Mouse (Mus musculus): ENCODE data around the gene Gm1043. TPM values are rescaled to one million over a fixed set of nuclear protein-coding genes. Genes with fewer than 3 reads are reported as not detected.

The Gm1043 gene
- total RNA-seq, 2 experiments from 2014 or later: 0.62 to 1.1 TPM

DNA sequence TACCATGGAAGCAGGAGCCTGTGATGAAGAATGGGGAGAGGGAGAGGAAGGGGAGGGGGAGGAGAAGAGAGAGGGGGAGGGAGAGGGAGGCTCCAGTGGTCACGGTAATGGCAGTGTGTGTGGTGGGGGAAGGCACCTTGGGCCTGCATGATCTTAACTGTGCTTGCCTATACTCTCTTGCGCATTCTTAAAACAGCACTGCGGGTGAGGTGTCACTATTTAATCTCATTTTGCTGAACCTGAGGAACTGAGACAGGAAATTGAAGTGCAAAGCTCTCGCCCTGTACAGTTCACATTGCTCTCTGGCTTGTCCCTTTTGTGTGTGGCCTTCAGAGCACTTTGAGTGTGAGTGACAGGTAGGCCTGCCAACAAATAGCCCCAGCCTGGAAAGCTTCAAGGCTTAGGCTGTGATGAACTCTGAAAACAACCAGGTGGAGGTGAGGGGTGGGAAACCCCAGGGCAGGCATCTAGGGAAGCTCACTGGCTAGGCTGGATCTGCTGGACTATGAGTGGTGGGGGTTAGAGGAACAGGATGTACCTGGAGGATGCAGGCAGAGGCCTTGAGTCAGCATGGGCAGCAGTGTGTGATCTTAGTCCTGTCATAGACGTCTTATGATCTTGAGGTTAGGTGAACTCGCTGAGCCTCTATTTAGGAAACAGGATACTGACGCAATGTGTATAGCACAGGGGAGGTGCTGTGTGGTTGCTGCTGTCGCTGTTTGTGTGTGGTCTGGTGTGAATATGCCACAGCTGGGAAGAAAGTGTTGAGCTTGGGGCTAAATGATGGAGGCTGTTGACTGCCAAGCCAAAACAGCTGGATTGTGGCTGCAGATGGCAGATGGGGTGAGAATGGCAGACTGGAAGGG, 18.2 kb upstream of the Gm1043 start:
- no peak for DNase-seq (ENCODE audit: low spot score in 2 of 2)

- no peak for DNase-seq (ENCODE audit: low spot score in 2 of 2)
Observed at GRCm38 (mm10) chr5:37073660-37074059, 11.5 kb upstream of the Gm1043 start.

DNA sequence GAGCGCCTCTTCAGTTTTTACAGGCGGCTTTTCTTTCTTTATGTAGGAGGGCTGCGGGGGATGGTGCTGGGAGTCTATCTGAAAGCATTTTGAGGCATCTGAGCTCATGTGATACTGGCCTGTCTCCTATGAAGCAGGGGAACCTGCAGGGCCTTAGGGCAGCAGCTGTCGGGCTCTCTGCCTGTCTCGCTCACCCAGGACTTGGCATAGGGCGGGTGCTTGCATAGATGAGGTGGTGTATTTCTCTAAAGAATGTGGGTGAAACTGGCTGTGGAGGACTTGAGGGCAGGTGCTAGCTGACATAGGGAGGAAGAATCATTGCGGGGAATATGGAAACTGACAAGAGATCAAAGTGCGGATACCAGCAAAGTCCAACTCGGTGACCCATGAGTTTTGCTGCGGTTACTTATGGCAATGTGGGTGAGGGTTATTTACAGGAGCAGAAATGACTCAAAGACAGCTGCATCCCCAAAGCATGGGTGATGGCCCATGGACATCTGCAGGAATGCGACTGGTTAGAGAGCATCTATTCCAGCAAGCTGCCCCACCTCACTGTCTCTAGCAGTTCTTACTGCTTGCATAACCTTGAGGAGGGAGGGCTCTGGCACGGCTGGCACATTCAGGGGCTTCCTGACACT, 8.4 kb upstream of the Gm1043 start:
- DNase-seq (ENCODE audit: low spot score in 2 of 2): no peak

GRCm38 (mm10) chr5:37077330-37077698, 7.9 kb upstream of the Gm1043 start:
- no peak for DNase-seq (ENCODE audit: low spot score in 2 of 2)

GRCm38 (mm10) chr5:37079484-37079883, 5.7 kb upstream of the Gm1043 start:
- DNase-seq (ENCODE audit: low spot score in 2 of 2): no peak

DNA sequence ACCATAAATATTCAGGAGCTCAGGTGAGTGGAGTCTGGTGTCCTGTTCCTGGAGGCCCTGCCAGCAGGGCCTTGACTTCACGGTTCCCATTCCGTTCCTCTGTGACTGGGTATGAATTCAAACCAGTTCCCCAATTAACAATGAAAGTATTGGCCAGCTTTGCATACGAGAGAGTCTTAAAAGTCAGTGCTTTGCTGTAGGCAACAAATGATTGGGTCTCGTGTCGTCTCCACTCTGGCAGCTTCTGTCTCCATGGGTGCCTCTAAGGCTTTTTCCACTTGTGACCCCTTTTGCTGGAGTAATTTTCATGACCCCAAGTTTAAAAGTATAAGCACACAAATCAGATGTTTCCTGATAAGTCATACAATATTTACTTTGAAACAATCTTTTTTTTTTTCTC, 4.6 kb upstream of the Gm1043 start:
- no peak for DNase-seq (ENCODE audit: low spot score in 2 of 2)

DNA sequence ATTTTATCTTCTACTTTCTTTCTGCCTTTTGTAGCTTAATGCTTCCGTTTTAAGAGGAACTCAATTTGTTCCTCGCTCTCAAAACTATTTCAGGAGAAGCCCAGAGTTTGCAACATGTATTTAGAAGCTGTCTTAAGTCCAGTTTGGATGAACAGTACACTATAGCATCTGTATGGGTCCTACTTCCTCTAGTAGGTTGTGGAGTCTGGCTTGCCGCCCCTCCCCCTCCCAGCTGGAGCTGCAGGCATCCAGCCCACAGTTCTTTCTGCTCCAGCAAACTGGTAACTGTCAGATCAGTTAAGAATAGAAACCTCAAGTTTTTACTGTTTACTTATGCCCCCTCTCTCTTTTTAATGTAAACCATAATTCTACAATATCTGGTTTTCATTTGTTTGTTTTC, 2.8 kb upstream of the Gm1043 start:
- DNase-seq (ENCODE audit: low spot score in 2 of 2): no peak

- DNase-seq (ENCODE audit: low spot score in 2 of 2): no peak
Observed at GRCm38 (mm10) chr5:37083209-37083770, 1.9 kb upstream of the Gm1043 start.

DNA sequence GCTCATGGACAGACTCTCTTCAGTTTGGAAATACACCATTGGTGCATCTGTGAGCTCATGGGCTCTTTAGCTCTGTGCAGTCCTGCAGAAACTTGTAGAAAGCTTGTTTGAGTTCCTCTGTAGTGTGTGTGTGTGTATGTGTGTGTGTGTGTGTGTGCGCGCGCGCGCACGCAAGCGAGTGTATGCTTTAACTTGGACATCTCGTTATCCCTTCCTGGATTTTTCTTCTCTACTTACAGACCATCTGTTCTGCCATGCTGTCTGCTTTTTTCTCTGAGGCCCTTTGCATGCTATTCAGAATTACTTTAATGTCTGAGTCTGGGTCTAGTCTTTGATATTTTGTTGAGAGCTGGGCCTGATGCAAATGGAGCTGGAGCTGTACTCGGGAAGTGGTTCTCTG, 1.3 kb upstream of the Gm1043 start:
- DNase-seq (ENCODE audit: low spot score in 2 of 2): no peak

GRCm38 (mm10) chr5:37085918-37086317, 748 bp downstream of the Gm1043 start:
- DNase-seq (ENCODE audit: low spot score in 2 of 2): no peak

- DNase-seq (ENCODE audit: low spot score in 2 of 2): no peak
Observed at GRCm38 (mm10) chr5:37087786-37088185, 2.6 kb downstream of the Gm1043 start.

DNA sequence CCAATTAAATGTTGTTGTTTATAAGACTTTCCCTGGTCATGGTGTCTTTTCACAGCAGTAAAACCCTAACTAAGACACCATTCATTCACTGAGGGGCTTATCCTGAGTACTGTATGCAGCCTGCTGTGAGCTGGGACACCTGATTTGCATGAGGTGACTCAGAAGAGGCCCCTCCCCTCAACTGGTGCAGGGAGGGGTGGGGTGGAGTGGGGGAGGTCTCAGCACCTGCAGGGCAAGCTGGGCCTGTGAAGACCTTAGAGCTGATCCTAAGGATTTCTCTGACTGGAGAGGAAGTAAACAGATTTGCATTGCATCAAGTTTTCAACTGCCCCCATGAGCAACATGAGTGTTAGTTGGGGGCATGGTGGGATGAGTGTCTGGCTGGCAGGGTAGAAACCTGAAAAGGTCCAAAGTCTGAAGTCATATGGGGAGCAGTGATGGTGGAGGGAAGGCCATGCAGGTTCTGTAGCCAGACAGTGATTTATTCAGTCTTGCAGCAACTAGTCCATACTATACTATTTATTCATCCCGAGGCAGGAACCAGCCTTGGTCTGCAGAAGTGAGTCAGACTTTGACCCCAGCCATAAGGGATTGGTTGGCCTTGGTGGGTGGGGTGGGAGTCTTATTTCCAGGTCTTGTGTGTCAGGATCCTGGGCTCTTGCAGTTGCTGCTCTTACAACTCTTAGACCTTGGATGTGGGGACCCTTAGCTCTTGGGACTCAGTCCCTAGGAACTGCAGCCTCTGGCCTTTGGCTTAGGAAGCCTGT, 3.4 kb downstream of the Gm1043 start:
- no peak for DNase-seq (ENCODE audit: low spot score in 2 of 2)

DNA sequence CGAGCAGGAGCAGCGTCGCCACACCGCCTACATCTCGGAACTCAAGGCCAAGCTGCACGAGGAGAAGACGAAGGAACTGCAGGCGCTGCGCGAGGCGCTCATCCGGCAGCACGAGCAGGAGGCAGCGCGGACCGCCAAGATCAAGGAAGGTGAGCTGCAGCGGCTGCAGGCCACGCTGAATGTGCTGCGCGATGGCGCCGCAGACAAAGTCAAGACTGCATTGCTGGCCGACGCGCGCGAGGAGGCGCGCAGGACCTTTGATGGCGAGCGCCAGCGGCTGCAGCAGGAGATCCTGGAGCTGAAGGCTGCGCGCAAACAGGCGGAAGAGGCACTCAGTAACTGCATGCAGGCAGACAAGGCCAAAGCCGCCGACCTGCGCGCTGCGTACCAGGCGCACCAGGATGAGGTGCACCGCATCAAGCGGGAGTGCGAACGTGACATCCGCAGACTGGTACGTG, 6.0 kb downstream of the Gm1043 start:
- DNase-seq (ENCODE audit: low spot score in 2 of 2): no peak

- DNase-seq (ENCODE audit: low spot score in 2 of 2): no peak
Observed at GRCm38 (mm10) chr5:37094941-37095340, 9.8 kb downstream of the Gm1043 start.

DNA sequence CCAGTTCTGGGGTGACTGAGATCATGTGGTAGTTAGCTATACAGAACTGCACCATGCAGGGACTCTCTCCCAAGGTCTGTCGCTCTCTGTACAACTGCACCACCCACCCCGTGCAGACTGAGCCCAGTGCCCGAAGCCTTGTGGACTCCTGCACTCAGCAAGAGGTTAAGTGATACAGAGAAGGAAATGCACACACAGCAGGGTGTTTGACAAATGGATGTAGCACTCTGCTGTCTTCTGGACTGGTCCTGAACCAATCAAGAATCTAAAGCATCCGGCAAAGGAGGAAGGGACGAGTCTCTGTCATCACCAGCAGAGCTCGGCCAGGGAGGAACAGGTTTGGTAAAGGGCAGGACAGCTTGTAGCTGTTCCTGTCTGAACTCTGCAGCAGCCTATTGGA, 12.4 kb downstream of the Gm1043 start:
- no peak for DNase-seq (ENCODE audit: low spot score in 2 of 2)

- DNase-seq (ENCODE audit: low spot score in 2 of 2): no peak
Observed at GRCm38 (mm10) chr5:37100813-37101212, 15.6 kb downstream of the Gm1043 start.

GRCm38 (mm10) chr5:37101631-37102030, 16.5 kb downstream of the Gm1043 start:
- DNase-seq (ENCODE audit: low spot score in 2 of 2): no peak

DNA sequence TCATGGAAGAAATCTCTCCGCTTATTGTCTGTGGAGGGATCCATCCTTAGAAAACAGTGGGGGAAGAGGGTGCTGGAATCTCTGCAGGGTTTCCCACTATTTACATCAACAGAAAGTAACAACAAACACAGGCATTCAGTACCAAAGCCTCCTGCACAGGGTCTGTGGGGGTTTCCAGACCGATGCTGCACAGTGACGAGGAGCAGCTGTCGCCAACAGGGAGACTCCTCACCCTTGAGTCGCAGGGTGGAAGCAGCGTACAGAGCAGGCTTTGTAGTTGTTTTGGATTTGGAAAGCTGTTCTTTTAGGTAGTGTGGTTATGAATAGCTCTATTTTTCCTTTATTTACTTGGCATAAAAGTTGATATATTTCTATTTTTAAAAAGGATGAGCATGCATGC, 16.9 kb downstream of the Gm1043 start:
- DNase-seq (ENCODE audit: low spot score in 2 of 2): no peak

DNA sequence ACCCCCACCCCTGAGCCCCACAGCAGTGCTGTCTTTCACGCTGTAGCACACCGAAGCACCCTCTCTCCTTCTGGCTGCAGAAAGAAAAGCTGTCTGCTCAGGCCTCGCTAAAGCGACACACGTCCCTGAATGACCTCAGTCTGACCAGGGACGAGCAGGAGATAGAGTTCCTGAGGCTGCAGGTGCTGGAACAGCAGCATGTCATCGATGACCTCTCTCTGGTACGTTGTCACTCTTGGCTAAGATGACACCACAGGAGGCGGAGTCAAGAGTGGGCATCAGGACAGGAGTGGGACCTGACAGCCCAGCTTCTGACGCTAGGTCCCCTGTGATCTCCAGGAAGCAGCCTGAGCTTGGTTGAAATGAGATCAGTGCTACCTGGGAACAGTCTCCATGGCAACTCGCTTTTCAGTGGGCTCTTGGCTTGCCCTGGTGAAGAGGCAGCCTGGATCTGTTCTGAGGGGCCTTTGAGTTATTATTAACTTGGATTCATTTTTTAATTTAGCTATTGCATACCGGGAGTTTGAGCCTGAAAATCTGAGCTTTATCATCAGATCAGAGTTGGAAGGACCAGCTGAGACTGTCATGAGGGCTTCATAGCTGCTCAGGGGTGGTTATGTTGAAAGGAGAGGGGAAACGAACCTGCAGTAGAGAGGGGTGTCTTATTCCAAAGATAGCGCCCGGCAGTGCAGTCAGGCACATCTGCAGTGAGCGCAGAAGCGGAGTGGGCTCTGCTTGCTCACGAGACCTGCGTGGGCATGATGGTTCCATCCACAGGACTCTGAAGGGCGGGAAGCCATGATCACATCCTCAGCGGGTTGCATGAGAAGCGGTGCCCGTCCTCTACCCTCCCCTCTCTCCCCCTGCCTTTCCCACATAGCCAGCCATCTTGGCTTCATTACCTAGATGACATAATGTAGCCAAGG, 20.6 kb downstream of the Gm1043 start:
- DNase-seq (ENCODE audit: low spot score in 2 of 2): no peak

GRCm38 (mm10) chr5:37107111-37107510, 21.9 kb downstream of the Gm1043 start:
- no peak for DNase-seq (ENCODE audit: low spot score in 2 of 2)

GRCm38 (mm10) chr5:37107611-37108010, 22.4 kb downstream of the Gm1043 start:
- DNase-seq (ENCODE audit: low spot score in 2 of 2): no peak
